Mouse (Mus musculus): ENCODE measurements around the gene Ttc14. TPM values are rescaled to one million over a fixed set of nuclear protein-coding genes. Genes with fewer than 3 reads are reported as not detected.

The Ttc14 gene
- 35.2 and 43.6 TPM in 2 replicates for polyA plus RNA-seq (2012; rRNA removed)
- 71.4 and 75.9 TPM in 2 replicates for polyA plus RNA-seq (2014; fragmentation: Nextera tagmentation; extraction: Ambion mirVana)

DNA sequence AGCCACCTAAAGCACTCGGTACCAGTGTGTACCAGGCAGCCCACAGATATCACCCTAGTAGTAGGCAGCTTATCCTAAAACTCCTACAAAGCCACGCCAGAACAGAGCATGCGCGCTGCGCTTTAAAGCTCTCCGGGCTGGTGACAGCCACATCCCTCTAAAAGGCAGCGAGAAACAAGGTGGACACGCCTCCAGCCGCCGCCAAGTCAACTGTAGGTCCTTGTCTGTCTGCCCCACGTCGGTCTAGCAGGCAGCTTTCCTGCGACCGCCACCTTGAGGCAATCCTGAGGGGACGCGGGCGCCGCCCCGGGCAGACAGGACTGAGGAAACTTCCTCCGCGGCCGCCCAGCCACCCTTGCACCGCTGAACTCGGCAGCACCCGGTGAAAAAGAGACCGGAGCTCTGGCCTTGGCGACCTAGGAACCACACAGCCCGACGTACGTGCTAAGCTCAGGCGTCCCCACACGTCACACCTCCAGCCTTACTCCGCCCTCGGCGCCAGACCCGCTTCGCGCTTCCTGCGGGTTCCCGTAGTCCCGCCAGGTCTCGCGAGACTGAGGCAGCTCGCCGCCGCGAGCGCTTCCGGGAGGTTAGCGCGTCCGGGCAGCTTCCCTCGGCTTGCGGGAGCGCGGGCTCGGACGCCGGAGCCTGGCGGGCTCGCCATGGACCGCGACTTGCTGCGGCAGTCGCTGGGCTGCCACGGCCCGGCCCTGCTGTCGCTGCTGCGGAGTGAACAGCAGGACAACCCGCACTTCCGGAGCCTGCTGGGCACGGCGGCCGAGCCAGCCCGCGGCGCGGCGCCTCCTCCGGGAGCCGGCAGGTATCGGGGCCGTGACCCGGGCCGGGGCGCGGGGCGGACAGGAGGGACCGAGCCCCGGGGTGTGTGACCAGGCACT lies at the start of gene Ttc14:
Gene Ttc14, plus strand, starts transcription at position 216 of the 896 bp plus-strand sequence.
- no peak; the same call in 1 of the 2 replicates for TF ChIP-seq POLR2A (IDR thresholded peaks at IDR 0.05; ENCODE audit: borderline replicate concordance, extremely low read depth, insufficient read depth, insufficient read length)
- WGBS, result under 1% methylated on average over 69 of the region's 90 CpGs
- Histone ChIP-seq H3K4me3 (replicated peaks; ENCODE audit: low read length) (peak within 1 kb of the TSS; percentile 99), H3K27ac (replicated peaks; ENCODE audit: low read depth, low read length) (peak within 1 kb of the TSS; percentile 100), H3K9me3 (ENCODE audit: control insufficient read depth, low read length) (no peaks in the 10 kb centered on the region), H3K4me1 (ENCODE audit: control insufficient read depth, insufficient read depth, low read length) (no peaks in the 10 kb centered on the region; the same call in 1 of the 2 replicates), H3K27me3 (ENCODE audit: control insufficient read depth, insufficient read depth, low read length) (no peaks in the 10 kb centered on the region), H3K36me3 (ENCODE audit: control insufficient read depth, insufficient read depth, low read length) (peaks cover 15% of the 10 kb centered on the region), H3K9ac (ENCODE audit: low read depth, low read length, severe bottlenecking) (peak within 1 kb of the TSS; percentile 97), H3K4me2 (replicated peaks; ENCODE audit: low read depth, low read length, severe bottlenecking) (peak within 1 kb of the TSS; percentile 64)
- DNase-seq (ENCODE audit: low spot score) (peak; percentile 96), ATAC-seq (ENCODE audit: low FRiP score, low read depth) (peak; percentile 100)

DNA sequence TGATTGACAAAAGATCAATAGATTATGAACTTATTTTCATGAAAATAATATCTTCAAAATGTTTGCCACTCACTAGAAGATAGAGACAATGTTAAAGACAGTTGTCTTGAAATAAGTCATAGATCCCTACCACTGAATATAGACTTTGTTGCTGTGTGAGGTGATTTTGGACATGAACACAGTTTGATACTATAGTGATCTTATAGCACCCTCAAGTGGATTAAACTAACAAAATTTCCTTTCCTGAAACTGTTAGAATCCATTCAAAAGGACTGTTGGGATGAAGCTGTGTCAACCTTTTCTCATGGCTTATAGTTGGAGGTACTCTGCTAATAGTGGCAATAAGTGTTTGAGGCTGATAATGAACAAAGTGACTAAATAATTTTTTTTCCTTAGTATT lies 8.7 kb upstream of the Ttc14 start:
- Histone ChIP-seq H3K4me2 (replicated peaks; ENCODE audit: low read depth, low read length, severe bottlenecking) (no peak overlapping the region), H3K9me3 (ENCODE audit: control insufficient read depth, low read length) (no peaks in the 10 kb centered on the region), H3K27me3 (ENCODE audit: control insufficient read depth, insufficient read depth, low read length) (no peaks in the 10 kb centered on the region), H3K36me3 (ENCODE audit: control insufficient read depth, insufficient read depth, low read length) (no peaks in the 10 kb centered on the region), H3K9ac (ENCODE audit: low read depth, low read length, severe bottlenecking) (no peak overlapping the region), H3K4me1 (ENCODE audit: control insufficient read depth, insufficient read depth, low read length) (no peaks in the 10 kb centered on the region), H3K4me3 (replicated peaks; ENCODE audit: low read length) (no peak overlapping the region), H3K27ac (replicated peaks; ENCODE audit: low read depth, low read length) (no peak overlapping the region)
- peak; percentile 38 for DNase-seq (ENCODE audit: low spot score)
- ATAC-seq (ENCODE audit: low FRiP score, low read depth), result no peak
- TF ChIP-seq POLR2A (IDR thresholded peaks at IDR 0.05; ENCODE audit: borderline replicate concordance, extremely low read depth, insufficient read depth, insufficient read length), result no peak

DNA sequence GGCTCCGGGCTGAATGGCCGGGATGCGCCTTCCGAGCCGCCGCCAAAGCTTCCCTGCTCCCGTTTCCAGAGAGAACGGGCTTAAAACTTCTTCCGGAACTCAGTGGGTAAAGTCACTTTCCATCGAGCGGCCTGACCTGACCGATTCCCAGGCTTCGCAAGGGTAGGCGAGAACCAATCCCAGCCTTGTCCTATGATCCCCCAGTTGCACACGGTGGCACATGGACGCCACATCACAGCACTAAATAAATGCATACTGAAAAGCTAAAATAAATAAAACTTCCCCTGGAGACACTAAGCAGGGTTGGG lies 835 bp downstream of the Ttc14 start:
- H3K9me3 ChIP-seq (ENCODE audit: control insufficient read depth, low read length), result no peaks in the 10 kb centered on the region
- H3K4me2 ChIP-seq (replicated peaks; ENCODE audit: low read depth, low read length, severe bottlenecking), result peak overlapping the region; percentile 54
- H3K4me3 ChIP-seq (replicated peaks; ENCODE audit: low read length), result peak overlapping the region; percentile 99
- under 1% methylated on average over 16 of the region's 16 CpGs for WGBS
- peak overlapping the region; percentile 97 for H3K9ac ChIP-seq (ENCODE audit: low read depth, low read length, severe bottlenecking)
- TF ChIP-seq POLR2A (IDR thresholded peaks at IDR 0.05; ENCODE audit: borderline replicate concordance, extremely low read depth, insufficient read depth, insufficient read length), result no peak
- no peaks in the 10 kb centered on the region for H3K27me3 ChIP-seq (ENCODE audit: control insufficient read depth, insufficient read depth, low read length)
- DNase-seq (ENCODE audit: low spot score) (peak; percentile 11), ATAC-seq (ENCODE audit: low FRiP score, low read depth) (no peak)
- peaks cover 21% of the 10 kb centered on the region for H3K36me3 ChIP-seq (ENCODE audit: control insufficient read depth, insufficient read depth, low read length)
- H3K4me1 ChIP-seq (ENCODE audit: control insufficient read depth, insufficient read depth, low read length), result no peaks in the 10 kb centered on the region; the same call in 1 of the 2 replicates
- H3K27ac ChIP-seq (replicated peaks; ENCODE audit: low read depth, low read length), result peak overlapping the region; percentile 100

DNA sequence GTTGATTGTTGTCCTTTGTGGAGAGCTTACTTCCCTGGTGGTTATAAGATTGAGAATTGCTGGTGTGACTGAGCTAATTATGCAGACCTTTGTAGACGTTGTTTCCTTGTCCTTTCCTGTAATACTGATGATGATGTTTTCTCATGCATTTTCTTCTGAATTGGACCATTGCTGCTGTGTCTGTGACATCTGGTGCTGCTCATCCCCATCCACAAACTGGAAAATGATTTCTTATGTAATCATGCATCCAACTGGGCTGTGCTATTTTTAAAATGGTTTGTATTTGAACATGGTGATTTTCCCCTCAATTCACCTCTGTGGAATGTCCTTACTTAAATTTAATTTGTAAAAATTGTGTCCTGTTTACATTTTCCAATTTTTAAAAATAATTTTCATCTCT lies 7.5 kb downstream of the Ttc14 start:
- Histone ChIP-seq H3K27ac (replicated peaks; ENCODE audit: low read depth, low read length) (no peak overlapping the region), H3K4me2 (replicated peaks; ENCODE audit: low read depth, low read length, severe bottlenecking) (no peak overlapping the region), H3K9ac (ENCODE audit: low read depth, low read length, severe bottlenecking) (no peak overlapping the region), H3K9me3 (ENCODE audit: control insufficient read depth, low read length) (no peaks in the 10 kb centered on the region), H3K27me3 (ENCODE audit: control insufficient read depth, insufficient read depth, low read length) (no peaks in the 10 kb centered on the region), H3K4me3 (replicated peaks; ENCODE audit: low read length) (no peak overlapping the region), H3K36me3 (ENCODE audit: control insufficient read depth, insufficient read depth, low read length) (peaks cover 55% of the 10 kb centered on the region), H3K4me1 (ENCODE audit: control insufficient read depth, insufficient read depth, low read length) (no peaks in the 10 kb centered on the region)
- no peak for ATAC-seq (ENCODE audit: low FRiP score, low read depth)
- no peak for DNase-seq (ENCODE audit: low spot score)
- no peak for TF ChIP-seq POLR2A (IDR thresholded peaks at IDR 0.05; ENCODE audit: borderline replicate concordance, extremely low read depth, insufficient read depth, insufficient read length)
- 82% methylated on average over 1 of the region's 1 CpGs for WGBS

DNA sequence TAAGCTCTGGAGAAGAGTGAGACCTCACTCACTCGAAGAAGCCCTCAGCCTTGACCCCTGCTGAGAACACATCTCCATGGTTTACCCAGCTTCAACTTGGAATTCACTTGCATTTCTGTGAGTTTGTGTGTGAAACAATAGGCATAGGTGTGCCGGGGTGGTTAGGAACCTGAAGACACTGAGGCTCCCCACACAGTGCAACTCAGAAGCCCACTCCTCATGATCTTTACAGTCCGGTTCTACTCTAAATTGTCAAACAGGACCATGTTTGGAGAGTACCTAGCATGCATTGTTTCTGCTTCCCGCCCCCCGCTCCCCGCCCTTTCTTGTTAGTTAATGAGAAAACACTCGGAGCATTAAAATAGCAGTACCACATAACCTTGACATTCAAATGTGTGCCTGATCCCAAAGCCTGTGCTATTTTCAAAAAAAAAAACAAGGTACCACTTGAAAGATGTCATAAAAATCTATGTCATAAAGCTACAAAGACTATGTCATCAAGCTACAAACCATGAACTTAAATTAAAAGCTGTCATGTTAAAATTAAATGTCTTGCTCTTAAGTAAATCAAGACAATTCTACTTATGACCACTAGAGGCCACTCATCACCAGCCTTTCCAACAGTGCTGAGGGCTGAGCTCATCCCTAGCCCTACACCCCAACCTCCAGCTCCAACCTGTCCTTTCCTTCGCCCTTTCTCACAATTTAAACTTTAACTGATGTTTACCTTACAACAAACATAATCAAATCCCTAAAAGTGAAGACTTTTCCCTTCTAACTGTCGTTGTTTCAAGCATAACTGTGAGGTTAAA lies 24.7 kb downstream of the Ttc14 start:
- WGBS, result 44% methylated on average over 9 of the region's 9 CpGs
- no peak overlapping the region for H3K9ac ChIP-seq (ENCODE audit: low read depth, low read length, severe bottlenecking)
- no peaks in the 10 kb centered on the region for H3K4me1 ChIP-seq (ENCODE audit: control insufficient read depth, insufficient read depth, low read length)
- H3K27me3 ChIP-seq (ENCODE audit: control insufficient read depth, insufficient read depth, low read length), result no peaks in the 10 kb centered on the region
- ATAC-seq (ENCODE audit: low FRiP score, low read depth) (peak; percentile 60; the same call in 1 of the 2 replicates), DNase-seq (ENCODE audit: low spot score) (peak; percentile 74)
- no peaks in the 10 kb centered on the region for H3K9me3 ChIP-seq (ENCODE audit: control insufficient read depth, low read length)
- H3K4me2 ChIP-seq (replicated peaks; ENCODE audit: low read depth, low read length, severe bottlenecking), result no peak overlapping the region
- H3K27ac ChIP-seq (replicated peaks; ENCODE audit: low read depth, low read length), result no peak overlapping the region
- no peak overlapping the region for H3K4me3 ChIP-seq (replicated peaks; ENCODE audit: low read length)
- TF ChIP-seq POLR2A (IDR thresholded peaks at IDR 0.05; ENCODE audit: borderline replicate concordance, extremely low read depth, insufficient read depth, insufficient read length), result no peak
- no peaks in the 10 kb centered on the region for H3K36me3 ChIP-seq (ENCODE audit: control insufficient read depth, insufficient read depth, low read length)
